8 mouse cellular contexts compared by ENCODE assay signal in the genomic region with DNA sequence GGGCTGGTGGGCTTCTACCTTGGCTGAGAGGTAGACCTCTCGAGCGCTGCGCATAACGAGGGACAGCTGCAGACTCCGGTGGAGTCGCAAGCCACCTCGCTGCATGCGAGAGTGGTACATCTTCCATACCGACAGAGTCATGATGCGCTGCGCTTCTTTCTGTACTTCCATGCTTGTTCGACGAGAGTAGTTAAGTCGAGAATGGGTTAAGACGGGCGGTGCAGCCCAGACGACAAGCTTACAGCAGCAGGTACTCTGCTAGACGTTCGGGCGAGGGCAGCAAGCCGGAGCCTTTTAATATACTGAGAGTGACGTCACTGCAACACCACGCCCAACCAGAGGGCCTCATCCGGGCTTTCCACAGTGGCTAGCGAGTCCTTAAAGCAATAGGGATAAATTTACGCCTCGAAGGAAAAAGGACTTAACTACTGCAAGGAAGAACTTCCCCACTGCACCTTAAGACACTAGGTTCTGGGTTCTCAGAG. TPM values are rescaled to one million over a fixed set of nuclear protein-coding genes. Genes with fewer than 3 reads are reported as not detected.
A peak's percentile ranks its signal among the peaks of the same experiment; 100 is the strongest.
DNase-seq lines count a peak whose midpoint lies in the region; ATAC-seq lines count a peak whose summit lies in the region.

Gene Ier2, minus strand, starts transcription at position 272 of the 485 bp plus-strand sequence.

- H3K4me3 ChIP-seq in embryonic facial prominence, embryonic 10.5 days, result peak within 1 kb of the TSS; percentile 99
- H3K4me3 ChIP-seq in midbrain, embryonic 11.5 days (ENCODE audit: low read depth, low read length), result peak within 1 kb of the TSS; percentile 59

- intact Hi-C loops in left cerebral cortex, postnatal 4 days (cut with DNase I), result no loop called here

- WGBS in embryonic facial prominence, embryonic 10.5 days, result under 1% methylated on average over 27 of the region's 27 CpGs
- 0% methylated on average over 27 of the region's 27 CpGs for WGBS in midbrain, embryonic 11.5 days

- peak within 1 kb of the TSS; percentile 88 for H3K9ac ChIP-seq in midbrain, embryonic 11.5 days (ENCODE audit: low read length)

- peak within 1 kb of the TSS; percentile 99 for H3K4me2 ChIP-seq in midbrain, embryonic 11.5 days

- H3K4me1 ChIP-seq in embryonic facial prominence, embryonic 10.5 days, result peaks cover 54% of the 10 kb centered on the region
- peaks cover 40% of the 10 kb centered on the region for H3K4me1 ChIP-seq in midbrain, embryonic 11.5 days (ENCODE audit: control insufficient read depth, insufficient read depth, low read length)

- DNase-seq in adrenal gland, postnatal 14 days, result peak; percentile 96
- peak; percentile 96 for DNase-seq in embryonic facial prominence, embryonic 10.5 days (ENCODE audit: low spot score)
- peak; percentile 97 for DNase-seq in kidney, adult 11 months
- DNase-seq in left cerebral cortex, postnatal 4 days, result peak; percentile 92
- DNase-seq in midbrain, embryonic 11.5 days (ENCODE audit: low spot score, missing footprints), result peak; percentile 99
- peak; percentile 81 for DNase-seq in right cerebral cortex, postnatal 4 days
- peak; percentile 96 for DNase-seq in yolk sac, embryonic 10.5 days (ENCODE audit: low spot score)

- H3K27me3 ChIP-seq in embryonic facial prominence, embryonic 10.5 days (replicated peaks; ENCODE audit: low read depth, poor library complexity, severe bottlenecking), result no peaks in the 10 kb centered on the region
- H3K27me3 ChIP-seq in midbrain, embryonic 11.5 days (ENCODE audit: control insufficient read depth, insufficient read depth, low read length), result no peaks in the 10 kb centered on the region

- peak within 1 kb of the TSS; percentile 96 for H3K27ac ChIP-seq in embryonic facial prominence, embryonic 10.5 days (replicated peaks)
- peak within 1 kb of the TSS; percentile 81 for H3K27ac ChIP-seq in midbrain, embryonic 11.5 days (ENCODE audit: low read depth, low read length)

- H3K9me3 ChIP-seq in embryonic facial prominence, embryonic 10.5 days, result no peaks in the 10 kb centered on the region
- H3K9me3 ChIP-seq in midbrain, embryonic 11.5 days (ENCODE audit: control insufficient read depth, low read length), result no peaks in the 10 kb centered on the region

- H3K36me3 ChIP-seq in embryonic facial prominence, embryonic 10.5 days (replicated peaks), result peaks cover 11% of the 10 kb centered on the region; the same call in 1 of the 2 replicates
- no peaks in the 10 kb centered on the region for H3K36me3 ChIP-seq in midbrain, embryonic 11.5 days (ENCODE audit: control insufficient read depth, insufficient read depth, low read length)

- peak; percentile 36 for ATAC-seq in granulocyte monocyte progenitor cell, adult 5-6 weeks (replicated peaks; ENCODE audit: poor library complexity, severe bottlenecking)
- peak; percentile 78 for ATAC-seq in midbrain, embryonic 11.5 days (ENCODE audit: low FRiP score)

RNA-seq across cellular contexts. Expression of gene Ier2, which starts in this region (rescaled TPM):
- total RNA-seq in adrenal gland, postnatal 14 days (2021), result 45.5 and 55.7 TPM in 2 replicates
- polyA plus RNA-seq in embryonic facial prominence, embryonic 10.5 days (2016; fragmentation: Nextera tagmentation; extraction: Ambion mirVana), result 140 and 148 TPM in 2 replicates
- 33.3 and 44.1 TPM in 2 replicates for total RNA-seq in granulocyte monocyte progenitor cell, adult 5-6 weeks (2014; fragmentation: Nextera tagmentation)
- total RNA-seq in granulocyte monocyte progenitor cell, adult 5-6 weeks (2017), result 40.7 and 47.6 TPM in 2 replicates
- total RNA-seq in left cerebral cortex, postnatal 4 days (2021), result 10 to 100 TPM; 10.2 to 10.7 TPM
- polyA plus RNA-seq in midbrain, embryonic 11.5 days (2014; fragmentation: Nextera tagmentation; extraction: Ambion mirVana), result 49.9 and 52.9 TPM in 2 replicates

Comparison
In these comparisons a context has a peak if more than half of its experiments do, and no peak if none do; other contexts are left out.
1. Peak in every context shown above with its lines: DNase-seq, ATAC-seq, H3K4me3 ChIP-seq and H3K27ac ChIP-seq.